Mouse (Mus musculus): ENCODE results near the gene Lgals3.
"Not testable (repeated sequence)": the region's sequence is repeated elsewhere in the genome, so short reads cannot be mapped to it uniquely, and the experiment has no call there.

Lgals3 gene

GRCm38 (mm10) chr14:47367461-47367860 lies at the start of gene Lgals3:
Gene Lgals3 (plus strand): TSS chr14:47367751.
- DNase-seq (ENCODE audit: low read depth, low spot score): no peak

GRCm38 (mm10) chr14:47319362-47319761 lies 48.2 kb upstream of the Lgals3 start:
- DNase-seq (ENCODE audit: low read depth, low spot score): no peak

DNA sequence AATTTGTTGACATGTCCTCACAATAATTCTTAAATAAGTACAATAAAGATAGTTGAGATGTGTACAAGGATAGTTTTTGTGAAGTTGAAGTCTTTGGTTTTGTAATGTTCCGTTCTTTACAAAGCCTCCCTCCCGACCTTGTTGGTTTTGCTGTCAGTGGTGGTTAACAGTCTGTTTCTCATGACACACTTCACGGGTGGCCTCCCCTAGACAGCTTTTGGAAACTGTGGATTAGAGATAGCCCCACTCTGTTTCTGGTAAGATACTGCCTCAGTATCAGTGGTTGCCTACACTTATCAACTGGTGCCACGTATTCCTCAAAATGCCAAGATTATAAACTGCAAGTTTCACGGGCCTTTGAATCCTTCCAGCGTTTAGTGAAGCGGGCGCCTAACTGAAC lies 46.0 kb upstream of the Lgals3 start:
- DNase-seq (ENCODE audit: low read depth, low spot score): not testable (repeated sequence)

DNA sequence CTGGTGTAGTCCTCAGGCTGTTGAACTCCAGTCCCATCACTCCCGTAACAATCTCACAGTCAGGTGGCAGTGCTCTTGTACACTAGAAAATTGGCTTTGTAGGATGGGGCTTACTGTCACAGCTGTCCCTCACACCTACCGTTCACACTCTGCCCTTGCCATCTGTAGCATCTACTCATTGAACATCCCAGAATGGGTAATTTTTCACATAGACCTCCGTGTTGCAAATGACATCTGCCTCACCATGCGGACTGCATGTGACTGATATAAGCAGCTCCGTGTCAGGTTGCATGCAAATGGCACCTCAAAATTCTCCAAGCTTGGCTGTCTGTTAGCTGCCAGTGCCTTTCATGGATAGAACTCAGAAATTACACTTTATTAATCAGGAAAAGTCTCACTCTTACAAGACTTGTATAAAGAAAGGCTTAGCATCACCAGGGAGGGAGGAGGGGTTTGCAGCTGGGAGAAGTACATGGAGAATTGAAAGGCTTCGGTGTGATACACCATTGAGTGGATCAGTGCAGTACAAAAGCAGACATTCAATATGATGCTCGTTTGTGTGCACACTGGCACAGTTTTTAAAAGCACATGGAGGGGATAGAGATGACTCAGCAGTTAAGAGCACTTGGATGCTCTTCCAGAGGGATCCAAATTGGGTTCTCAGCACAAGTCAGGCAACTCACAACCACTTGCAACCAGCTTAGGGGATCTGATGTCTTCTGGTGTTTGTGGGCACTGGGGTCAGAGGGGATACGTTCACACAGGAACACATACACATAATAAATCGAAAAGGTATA lies 41.4 kb upstream of the Lgals3 start:
- no peak for DNase-seq (ENCODE audit: low read depth, low spot score)

GRCm38 (mm10) chr14:47327347-47327746 lies 40.2 kb upstream of the Lgals3 start:
- DNase-seq (ENCODE audit: low read depth, low spot score): no peak

DNA sequence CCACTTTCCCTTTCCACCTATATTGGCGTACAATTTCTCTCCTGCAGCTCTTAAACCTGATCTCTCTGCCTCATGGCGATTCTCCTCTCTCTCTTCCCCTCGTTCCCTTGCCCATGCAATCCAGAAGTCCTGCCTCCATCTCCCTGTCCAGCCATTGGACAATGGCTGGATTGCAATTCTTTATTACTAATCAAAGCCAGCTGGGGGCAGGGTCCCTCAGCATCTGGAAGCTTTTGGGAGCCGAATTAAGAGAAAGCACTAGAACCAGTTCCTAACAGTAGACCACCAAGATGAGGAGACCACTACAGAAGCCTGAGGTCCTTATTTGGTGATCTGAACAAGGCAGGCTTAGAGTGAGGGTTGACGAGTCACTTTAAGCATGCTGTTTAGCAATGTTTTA lies 35.6 kb upstream of the Lgals3 start:
- no peak for DNase-seq (ENCODE audit: low read depth, low spot score)

GRCm38 (mm10) chr14:47334819-47335218 lies 32.7 kb upstream of the Lgals3 start:
- DNase-seq (ENCODE audit: low read depth, low spot score): peak; percentile 60

DNA sequence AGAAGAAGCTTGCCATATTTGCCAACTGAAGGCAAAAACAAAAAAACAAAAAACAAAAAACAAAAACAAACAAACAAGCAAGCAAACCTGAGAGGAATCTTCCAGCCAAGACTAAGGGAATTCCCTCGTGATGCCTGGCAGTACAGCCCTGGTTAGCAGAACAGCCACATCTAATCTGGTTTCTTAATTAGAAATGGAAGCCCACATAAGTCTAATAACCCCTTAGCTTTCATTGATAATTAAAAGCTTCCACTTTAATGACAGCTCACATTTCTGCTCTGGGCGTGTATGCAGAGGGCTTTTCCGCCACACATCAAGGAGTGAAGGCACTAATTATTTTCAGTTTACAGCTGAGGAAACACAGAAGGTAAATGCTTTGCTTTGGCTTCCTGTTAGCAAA lies 32.3 kb upstream of the Lgals3 start:
- DNase-seq (ENCODE audit: low read depth, low spot score): no peak

- DNase-seq (ENCODE audit: low read depth, low spot score): no peak
Observed at GRCm38 (mm10) chr14:47340231-47340925, 27.2 kb upstream of the Lgals3 start.

DNA sequence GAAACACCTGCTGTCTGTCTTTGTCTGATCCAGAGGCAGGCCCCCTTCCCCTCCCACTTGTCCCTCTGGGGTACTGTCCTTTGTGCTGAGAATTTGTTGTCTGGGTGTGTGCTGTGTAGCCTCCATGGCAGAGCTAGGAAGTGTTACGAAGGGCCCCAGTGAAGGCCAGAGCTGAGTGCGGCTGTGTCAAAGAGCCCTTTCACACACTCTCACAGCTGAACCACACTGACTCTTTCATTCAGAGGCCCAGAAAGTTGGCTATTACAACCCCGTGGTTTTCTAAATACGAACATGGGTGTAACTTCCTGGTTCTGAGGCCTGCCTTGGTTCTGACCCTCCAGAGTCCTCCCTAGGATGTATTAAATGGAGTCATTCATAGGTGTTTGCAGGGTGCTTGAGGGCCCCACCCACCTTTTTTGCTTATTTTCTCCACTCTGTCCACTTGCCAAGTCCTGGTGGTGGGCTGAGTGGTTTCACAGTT lies 25.7 kb upstream of the Lgals3 start:
- DNase-seq (ENCODE audit: low read depth, low spot score): no peak

DNA sequence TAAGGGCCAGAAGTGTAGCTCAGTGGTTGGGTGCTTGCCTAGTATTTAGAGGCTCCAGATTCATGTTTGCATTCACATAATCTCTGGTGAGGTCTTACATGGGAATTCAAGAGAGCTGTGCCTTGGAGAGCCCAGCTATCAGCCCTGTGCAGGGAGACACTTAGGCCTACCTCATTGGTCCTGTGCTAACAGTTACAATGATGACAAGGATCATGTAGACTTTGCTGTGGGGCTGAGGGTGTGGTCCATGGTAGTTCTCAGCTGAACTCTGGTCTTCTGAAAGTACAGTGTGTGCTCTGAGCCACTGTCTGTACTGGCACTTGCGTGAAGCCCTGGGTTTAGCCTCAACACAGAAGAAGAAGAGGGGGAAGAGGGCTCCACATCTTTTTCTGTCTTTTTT lies 20.8 kb upstream of the Lgals3 start:
- DNase-seq (ENCODE audit: low read depth, low spot score): no peak

GRCm38 (mm10) chr14:47350974-47351373 lies 16.6 kb upstream of the Lgals3 start:
- no peak for DNase-seq (ENCODE audit: low read depth, low spot score)

DNA sequence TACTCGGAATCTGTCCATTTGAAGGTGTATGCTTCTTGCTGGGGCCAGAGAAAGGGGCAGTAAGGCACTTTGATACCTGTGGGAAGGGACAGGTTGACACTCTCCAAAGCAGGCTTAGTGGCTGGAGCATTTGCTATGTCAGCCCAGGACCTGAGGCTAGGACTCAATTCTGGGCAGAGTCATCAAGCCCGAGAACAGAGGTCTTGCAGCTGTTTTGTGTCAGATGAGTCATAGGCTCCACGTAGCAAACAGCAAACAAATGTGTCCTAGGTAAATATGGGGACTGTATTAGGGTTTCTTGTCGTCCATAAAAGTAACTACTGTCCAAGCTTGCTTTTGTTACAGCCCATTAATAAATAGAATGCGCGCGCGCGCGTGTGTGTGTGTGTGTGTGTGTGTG lies 15.3 kb upstream of the Lgals3 start:
- DNase-seq (ENCODE audit: low read depth, low spot score): no peak

DNA sequence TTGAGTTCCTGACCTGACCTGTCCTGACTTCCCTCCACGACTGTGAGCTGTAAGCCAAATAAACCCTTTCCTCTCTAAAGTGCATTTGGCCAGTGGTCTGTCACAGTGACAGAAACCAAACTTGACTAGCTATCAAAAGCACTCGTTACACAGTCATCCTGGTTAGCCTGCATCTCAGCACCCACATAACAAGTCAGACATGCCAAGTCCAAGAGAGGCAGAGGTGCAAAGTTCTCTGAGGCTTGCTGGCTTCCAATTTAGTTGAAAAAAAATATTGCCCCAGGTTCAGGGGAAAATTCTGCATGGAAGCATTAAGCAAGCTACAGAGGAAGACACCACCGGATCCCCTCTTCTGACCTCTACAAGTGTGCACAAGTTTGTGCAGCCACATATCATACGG lies 14.3 kb upstream of the Lgals3 start:
- DNase-seq (ENCODE audit: low read depth, low spot score): no peak

GRCm38 (mm10) chr14:47354111-47354577 lies 13.4 kb upstream of the Lgals3 start:
- DNase-seq (ENCODE audit: low read depth, low spot score): no peak

GRCm38 (mm10) chr14:47354948-47355347 lies 12.6 kb upstream of the Lgals3 start:
- DNase-seq (ENCODE audit: low read depth, low spot score): no peak

DNA sequence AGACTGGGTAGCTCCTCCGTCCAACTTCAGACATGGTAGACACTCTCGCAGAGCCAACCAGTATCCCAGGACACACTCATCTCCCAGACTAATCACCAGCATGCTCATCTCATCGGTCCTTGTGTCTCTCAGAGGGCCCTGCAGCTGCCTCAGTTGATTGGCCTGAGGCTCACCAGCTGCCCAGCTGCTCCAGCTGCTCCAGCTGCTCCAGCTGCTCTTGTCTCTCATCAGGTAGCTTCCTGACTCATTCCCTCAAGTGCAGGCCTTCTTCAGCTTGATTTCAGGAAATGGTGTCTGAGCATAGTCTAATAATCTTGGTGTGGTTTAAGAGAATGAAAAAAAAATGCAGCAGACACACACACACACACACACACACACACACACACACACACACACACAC lies 10.9 kb upstream of the Lgals3 start:
- DNase-seq (ENCODE audit: low read depth, low spot score): no peak

- peak; percentile 68 for DNase-seq (ENCODE audit: low read depth, low spot score)
Observed at GRCm38 (mm10) chr14:47359610-47360009, 7.9 kb upstream of the Lgals3 start.

DNA sequence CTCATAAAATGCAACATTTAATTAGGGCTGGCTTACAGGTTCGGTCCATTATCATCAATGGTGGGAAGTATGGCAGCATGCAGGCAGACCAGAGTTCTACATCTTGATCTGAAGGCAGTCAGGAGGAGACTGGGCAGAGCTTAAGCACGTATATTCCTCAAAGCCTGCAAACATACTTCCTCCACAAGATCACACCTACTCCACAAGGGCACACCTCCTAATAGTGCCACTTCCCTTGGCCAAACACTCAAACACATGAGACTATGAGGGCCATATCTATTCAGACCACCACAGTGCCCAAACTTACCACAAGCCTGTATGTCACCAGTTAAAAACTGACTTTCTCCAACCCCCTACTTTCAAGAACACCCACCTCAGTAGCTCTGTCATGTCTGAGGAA lies 6.1 kb upstream of the Lgals3 start:
- DNase-seq (ENCODE audit: low read depth, low spot score): no peak

GRCm38 (mm10) chr14:47361899-47362298 lies 5.7 kb upstream of the Lgals3 start:
- DNase-seq (ENCODE audit: low read depth, low spot score): no peak

GRCm38 (mm10) chr14:47364742-47365449 lies 2.7 kb upstream of the Lgals3 start:
- DNase-seq (ENCODE audit: low read depth, low spot score): no peak

DNA sequence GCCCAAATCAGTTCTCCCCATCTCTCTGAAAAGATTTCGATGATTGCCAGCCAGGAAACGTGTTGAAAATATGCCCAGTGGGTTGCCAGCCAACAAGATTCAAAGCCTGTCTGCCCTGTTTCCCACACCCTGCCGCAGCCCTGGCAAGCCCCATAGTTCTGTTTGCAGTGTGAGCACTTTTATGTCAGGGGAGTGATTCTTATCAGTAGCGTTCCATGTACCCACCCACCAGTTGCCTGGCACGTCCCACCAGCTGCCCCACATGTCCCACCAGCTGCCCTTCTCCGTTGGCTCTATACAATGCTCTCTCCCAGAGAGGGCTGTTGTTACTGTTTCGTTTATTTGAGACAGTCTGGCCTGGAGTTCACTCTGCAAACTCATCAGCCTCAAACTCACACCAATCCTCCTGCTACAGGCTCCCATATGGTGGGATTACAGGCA lies 650 bp upstream of the Lgals3 start:
- DNase-seq (ENCODE audit: low read depth, low spot score): no peak
